Mouse (Mus musculus): ENCODE data around the gene Lmod2. TPM values are rescaled to one million over a fixed set of nuclear protein-coding genes. Genes with fewer than 3 reads are reported as not detected.

Lmod2 gene
- polyA plus RNA-seq, 1 experiment = 6.4 TPM

DNA sequence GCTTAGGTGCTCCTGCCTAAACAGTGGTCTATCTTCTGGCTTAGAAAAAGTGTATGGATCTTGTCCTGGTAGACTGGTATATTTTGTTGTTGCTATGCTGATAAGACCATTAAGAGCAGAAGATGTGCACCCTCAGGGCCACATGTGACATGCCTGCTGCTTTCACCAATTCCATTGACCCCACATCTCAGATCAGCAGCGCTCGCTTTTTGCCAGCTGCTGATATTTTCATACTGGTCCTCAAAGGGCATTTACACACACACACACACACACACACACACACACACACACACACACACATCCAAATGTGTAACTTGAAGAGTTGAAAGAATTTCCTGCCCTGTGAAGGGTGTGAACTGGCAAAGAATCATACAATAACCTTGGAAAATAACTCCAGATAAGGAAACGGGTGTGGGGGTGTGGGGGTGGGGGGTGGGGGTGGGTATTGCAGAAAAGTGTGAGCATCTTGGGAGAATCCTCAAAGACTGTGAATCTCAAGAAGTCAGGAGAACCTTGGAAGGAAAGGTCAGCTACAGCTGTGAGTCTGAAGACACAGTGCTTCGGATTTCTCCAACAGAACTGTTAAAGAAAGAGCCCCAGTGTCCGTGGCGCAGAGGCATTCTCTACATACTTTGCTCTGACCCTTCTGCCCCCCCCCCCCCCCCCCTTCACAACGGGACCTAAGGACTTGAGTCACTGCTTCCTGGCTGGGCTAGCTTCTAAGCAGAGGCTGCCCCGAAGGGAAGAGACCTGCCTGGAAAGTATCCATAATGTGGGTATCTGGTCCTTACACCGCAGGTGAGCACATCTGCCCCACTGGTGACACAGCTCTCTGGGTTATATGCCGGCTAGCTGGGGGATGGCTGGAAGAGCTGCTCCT lies 11.9 kb upstream of the Lmod2 start:
- no peak overlapping the region for H3K4me3 ChIP-seq (ENCODE audit: control insufficient read depth, insufficient read depth, low read length)
- no peak overlapping the region for H3K27ac ChIP-seq (ENCODE audit: control insufficient read depth, insufficient read depth, low read length)
- no peak for TF ChIP-seq CTCF (IDR thresholded peaks at IDR 0.05; ENCODE audit: borderline replicate concordance, control insufficient read depth, extremely low read depth, insufficient read depth, low read length, poor library complexity)
- TF ChIP-seq POLR2A (IDR thresholded peaks at IDR 0.05; ENCODE audit: control insufficient read depth, extremely low read depth, insufficient read depth, low read length, poor library complexity) = no peak
- H3K27me3 ChIP-seq (ENCODE audit: control insufficient read depth, insufficient read depth, low read length) = no peaks in the 10 kb centered on the region
- H3K4me1 ChIP-seq (replicated peaks; ENCODE audit: control insufficient read depth, insufficient read depth, low read length) = no peaks in the 10 kb centered on the region
- WGBS = 83% methylated on average over 9 of the region's 10 CpGs
- no peak for DNase-seq
- no peaks in the 10 kb centered on the region for H3K36me3 ChIP-seq (ENCODE audit: control insufficient read depth, insufficient read depth, low read length)

DNA sequence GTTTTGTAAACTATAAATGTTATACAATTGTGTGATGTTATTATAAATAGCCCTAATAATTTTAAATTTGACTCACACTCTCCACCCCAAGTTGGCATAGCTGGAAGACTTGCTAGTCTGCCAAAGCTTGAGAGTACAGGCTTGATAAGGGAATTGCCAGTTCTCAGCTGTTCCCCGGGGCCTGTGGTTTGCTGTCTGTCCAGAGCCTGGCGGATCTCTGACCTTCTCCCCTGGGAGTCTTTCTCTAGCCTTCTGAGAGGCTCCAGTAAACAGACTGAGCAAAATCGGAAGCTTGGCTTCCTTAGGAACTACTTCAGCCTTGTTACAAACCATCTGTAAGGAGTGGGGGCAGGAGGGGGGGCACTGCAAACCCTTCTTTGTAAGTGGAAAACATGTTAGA lies 10.7 kb upstream of the Lmod2 start:
- 69% methylated on average over 3 of the region's 3 CpGs for WGBS
- no peak for DNase-seq
- TF ChIP-seq CTCF (IDR thresholded peaks at IDR 0.05; ENCODE audit: borderline replicate concordance, control insufficient read depth, extremely low read depth, insufficient read depth, low read length, poor library complexity) (no peak), POLR2A (IDR thresholded peaks at IDR 0.05; ENCODE audit: control insufficient read depth, extremely low read depth, insufficient read depth, low read length, poor library complexity) (no peak)
- no peaks in the 10 kb centered on the region for H3K36me3 ChIP-seq (ENCODE audit: control insufficient read depth, insufficient read depth, low read length)
- H3K4me1 ChIP-seq (replicated peaks; ENCODE audit: control insufficient read depth, insufficient read depth, low read length) = no peaks in the 10 kb centered on the region
- H3K27me3 ChIP-seq (ENCODE audit: control insufficient read depth, insufficient read depth, low read length) = no peaks in the 10 kb centered on the region
- no peak overlapping the region for H3K27ac ChIP-seq (ENCODE audit: control insufficient read depth, insufficient read depth, low read length)
- no peak overlapping the region for H3K4me3 ChIP-seq (ENCODE audit: control insufficient read depth, insufficient read depth, low read length)

DNA sequence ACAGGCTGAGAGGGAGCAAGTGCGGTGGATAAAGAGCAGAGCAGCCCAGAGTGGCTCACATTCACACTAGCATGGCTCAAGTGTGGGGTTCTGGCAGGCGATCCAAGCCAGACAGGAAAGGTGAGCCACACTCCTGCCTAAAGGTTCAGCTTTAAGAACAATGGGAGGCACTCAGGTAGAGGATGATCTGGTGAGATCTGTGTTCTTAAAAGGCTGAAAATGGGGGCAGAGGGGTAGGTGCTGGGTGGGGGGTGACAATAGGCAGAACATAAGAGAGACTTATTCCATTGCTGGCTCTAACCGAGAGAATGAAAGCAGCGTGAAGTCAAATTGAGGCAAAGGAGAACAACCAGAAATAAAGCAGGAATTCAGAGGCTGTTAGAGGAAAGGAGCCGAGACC lies 7.3 kb upstream of the Lmod2 start:
- TF ChIP-seq CTCF (IDR thresholded peaks at IDR 0.05; ENCODE audit: borderline replicate concordance, control insufficient read depth, extremely low read depth, insufficient read depth, low read length, poor library complexity) = no peak
- TF ChIP-seq POLR2A (IDR thresholded peaks at IDR 0.05; ENCODE audit: control insufficient read depth, extremely low read depth, insufficient read depth, low read length, poor library complexity) = no peak
- no peak for DNase-seq
- WGBS = 95% methylated on average over 5 of the region's 5 CpGs
- Histone ChIP-seq H3K27ac (ENCODE audit: control insufficient read depth, insufficient read depth, low read length) (no peak overlapping the region), H3K4me3 (ENCODE audit: control insufficient read depth, insufficient read depth, low read length) (no peak overlapping the region), H3K27me3 (ENCODE audit: control insufficient read depth, insufficient read depth, low read length) (no peaks in the 10 kb centered on the region), H3K4me1 (replicated peaks; ENCODE audit: control insufficient read depth, insufficient read depth, low read length) (no peaks in the 10 kb centered on the region), H3K36me3 (ENCODE audit: control insufficient read depth, insufficient read depth, low read length) (no peaks in the 10 kb centered on the region)

- H3K4me3 ChIP-seq (ENCODE audit: control insufficient read depth, insufficient read depth, low read length) = no peak overlapping the region
- no peak for DNase-seq
- H3K36me3 ChIP-seq (ENCODE audit: control insufficient read depth, insufficient read depth, low read length) = no peaks in the 10 kb centered on the region
- no peak overlapping the region for H3K27ac ChIP-seq (ENCODE audit: control insufficient read depth, insufficient read depth, low read length)
- H3K27me3 ChIP-seq (ENCODE audit: control insufficient read depth, insufficient read depth, low read length) = no peaks in the 10 kb centered on the region
- TF ChIP-seq CTCF (IDR thresholded peaks at IDR 0.05; ENCODE audit: borderline replicate concordance, control insufficient read depth, extremely low read depth, insufficient read depth, low read length, poor library complexity) = no peak
- no peak for TF ChIP-seq POLR2A (IDR thresholded peaks at IDR 0.05; ENCODE audit: control insufficient read depth, extremely low read depth, insufficient read depth, low read length, poor library complexity)
- 79% methylated on average over 10 of the region's 10 CpGs for WGBS
- no peaks in the 10 kb centered on the region for H3K4me1 ChIP-seq (replicated peaks; ENCODE audit: control insufficient read depth, insufficient read depth, low read length)
Measured at GRCm38 (mm10) chr6:24591525-24592218, 5.9 kb upstream of the Lmod2 start.

DNA sequence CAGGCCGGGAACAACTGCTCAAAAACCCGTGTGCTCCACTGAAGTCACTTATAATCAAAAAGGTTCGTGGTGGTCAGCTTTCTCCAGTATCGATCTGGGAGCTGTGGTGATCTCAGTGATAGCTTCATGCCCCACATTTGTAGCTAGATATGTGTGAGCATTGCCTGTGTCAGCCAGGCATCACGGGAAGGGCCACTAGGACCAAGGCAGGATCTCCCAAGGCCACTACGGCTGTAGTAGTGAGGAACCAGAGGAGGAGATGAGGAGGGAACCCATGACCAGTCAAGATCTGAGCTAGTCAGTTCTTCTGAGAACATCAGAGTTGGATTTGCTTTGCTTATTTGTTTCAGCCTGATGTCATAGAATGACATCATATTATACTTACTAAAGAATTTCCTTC lies 1.6 kb downstream of the Lmod2 start:
- 93% methylated on average over 6 of the region's 6 CpGs for WGBS
- no peak overlapping the region for H3K27ac ChIP-seq (ENCODE audit: control insufficient read depth, insufficient read depth, low read length)
- TF ChIP-seq POLR2A (IDR thresholded peaks at IDR 0.05; ENCODE audit: control insufficient read depth, extremely low read depth, insufficient read depth, low read length, poor library complexity) = no peak
- TF ChIP-seq CTCF (IDR thresholded peaks at IDR 0.05; ENCODE audit: borderline replicate concordance, control insufficient read depth, extremely low read depth, insufficient read depth, low read length, poor library complexity) = no peak

DNA sequence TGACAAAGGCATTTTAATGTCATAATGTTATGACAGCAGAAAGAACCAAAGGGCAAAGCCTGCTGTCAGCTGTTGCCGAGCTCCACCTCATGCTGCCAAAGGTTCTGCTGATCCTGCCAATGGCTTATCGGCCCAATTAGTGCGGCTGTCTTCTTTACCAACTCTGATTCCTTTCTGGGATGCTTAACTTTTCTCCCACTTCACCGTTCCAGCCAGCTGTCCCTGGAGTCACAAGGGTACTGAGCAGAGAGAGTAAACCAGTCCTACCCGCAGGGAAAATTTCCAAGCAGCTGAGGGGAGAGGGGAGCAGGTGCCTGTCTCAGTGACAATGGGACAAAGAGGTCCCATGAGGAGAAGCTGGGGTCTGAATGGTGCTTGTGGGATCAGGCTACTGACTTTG lies 2.1 kb downstream of the Lmod2 start:
- Histone ChIP-seq H3K27me3 (ENCODE audit: control insufficient read depth, insufficient read depth, low read length) (no peaks in the 10 kb centered on the region), H3K27ac (ENCODE audit: control insufficient read depth, insufficient read depth, low read length) (no peak overlapping the region), H3K4me1 (replicated peaks; ENCODE audit: control insufficient read depth, insufficient read depth, low read length) (no peaks in the 10 kb centered on the region), H3K4me3 (ENCODE audit: control insufficient read depth, insufficient read depth, low read length) (no peak overlapping the region), H3K36me3 (ENCODE audit: control insufficient read depth, insufficient read depth, low read length) (no peaks in the 10 kb centered on the region)
- DNase-seq = no peak
- no peak for TF ChIP-seq CTCF (IDR thresholded peaks at IDR 0.05; ENCODE audit: borderline replicate concordance, control insufficient read depth, extremely low read depth, insufficient read depth, low read length, poor library complexity)
- TF ChIP-seq POLR2A (IDR thresholded peaks at IDR 0.05; ENCODE audit: control insufficient read depth, extremely low read depth, insufficient read depth, low read length, poor library complexity) = no peak
- WGBS = 90% methylated on average over 5 of the region's 5 CpGs

More for the DNA sequence above, 1.6 kb downstream of the Lmod2 start:
- no peak for DNase-seq
- Histone ChIP-seq H3K36me3 (ENCODE audit: control insufficient read depth, insufficient read depth, low read length) (no peaks in the 10 kb centered on the region), H3K4me1 (replicated peaks; ENCODE audit: control insufficient read depth, insufficient read depth, low read length) (no peaks in the 10 kb centered on the region), H3K27me3 (ENCODE audit: control insufficient read depth, insufficient read depth, low read length) (no peaks in the 10 kb centered on the region), H3K4me3 (ENCODE audit: control insufficient read depth, insufficient read depth, low read length) (no peak overlapping the region)

Measured in thymus, adult 2 months (tissue).